Mouse (Mus musculus) spleen, postnatal 10 days (tissue): ENCODE data around the gene Pepd.
A peak's percentile ranks its signal among the peaks of the same experiment; 100 is the strongest.

Source experiments
- DNase-seq, 2 experiments: peaks; one replicate each; pipeline ENCODE4 v3.0.0; 2021 to 2022; ENCODE audit warnings: low spot score in 2 of 2

The Pepd gene

GRCm38 (mm10) chr7:35055619-35056435, 143.6 kb downstream of the Pepd start:
- DNase-seq, result peak in 1 of 2 experiments; percentile 77

- DNase-seq, result peak; percentile 97 to 99
Observed at GRCm38 (mm10) chr7:35056436-35056864, 144.3 kb downstream of the Pepd start, which contains the start of gene Cebpg. TSS of gene Cebpg (minus strand) at chr7:35056573.

- peak in 1 of 2 experiments; percentile 29 for DNase-seq
Observed at GRCm38 (mm10) chr7:35056999-35057398, 144.8 kb downstream of the Pepd start.

GRCm38 (mm10) chr7:35057569-35057968, 145.4 kb downstream of the Pepd start:
- DNase-seq, result no peak

GRCm38 (mm10) chr7:35058329-35058728, 146.2 kb downstream of the Pepd start:
- no peak for DNase-seq

GRCm38 (mm10) chr7:35059467-35059866, 147.3 kb downstream of the Pepd start:
- DNase-seq, result no peak

GRCm38 (mm10) chr7:35064286-35065258, 152.4 kb downstream of the Pepd start:
- peak in 1 of 2 experiments; percentile 43 for DNase-seq

GRCm38 (mm10) chr7:35065958-35066357, 153.8 kb downstream of the Pepd start:
- DNase-seq, result no peak

- no peak for DNase-seq
Observed at GRCm38 (mm10) chr7:35066640-35067212, 154.5 kb downstream of the Pepd start.

- DNase-seq, result no peak
Observed at GRCm38 (mm10) chr7:35076645-35077044, 164.5 kb downstream of the Pepd start.

GRCm38 (mm10) chr7:35080843-35081338, 168.7 kb downstream of the Pepd start:
- no peak for DNase-seq

- DNase-seq, result no peak
Observed at GRCm38 (mm10) chr7:35081406-35082104, 169.4 kb downstream of the Pepd start.

- DNase-seq, result no peak
Observed at GRCm38 (mm10) chr7:35084565-35085360, 172.6 kb downstream of the Pepd start.

GRCm38 (mm10) chr7:35086271-35086861, 174.2 kb downstream of the Pepd start:
- no peak for DNase-seq

GRCm38 (mm10) chr7:35090550-35090949, 178.4 kb downstream of the Pepd start:
- no peak for DNase-seq
